Mouse (Mus musculus) adrenal gland (tissue): Measurements from ENCODE around the gene Lrrc1.

Experiments
- intact Hi-C: fragments of 180-260 bp; cut with DNase I; formaldehyde crosslinking; loops from one replicate; pipeline ENCODE4 v1.15.1; 2025

Gene Lrrc1

DNA sequence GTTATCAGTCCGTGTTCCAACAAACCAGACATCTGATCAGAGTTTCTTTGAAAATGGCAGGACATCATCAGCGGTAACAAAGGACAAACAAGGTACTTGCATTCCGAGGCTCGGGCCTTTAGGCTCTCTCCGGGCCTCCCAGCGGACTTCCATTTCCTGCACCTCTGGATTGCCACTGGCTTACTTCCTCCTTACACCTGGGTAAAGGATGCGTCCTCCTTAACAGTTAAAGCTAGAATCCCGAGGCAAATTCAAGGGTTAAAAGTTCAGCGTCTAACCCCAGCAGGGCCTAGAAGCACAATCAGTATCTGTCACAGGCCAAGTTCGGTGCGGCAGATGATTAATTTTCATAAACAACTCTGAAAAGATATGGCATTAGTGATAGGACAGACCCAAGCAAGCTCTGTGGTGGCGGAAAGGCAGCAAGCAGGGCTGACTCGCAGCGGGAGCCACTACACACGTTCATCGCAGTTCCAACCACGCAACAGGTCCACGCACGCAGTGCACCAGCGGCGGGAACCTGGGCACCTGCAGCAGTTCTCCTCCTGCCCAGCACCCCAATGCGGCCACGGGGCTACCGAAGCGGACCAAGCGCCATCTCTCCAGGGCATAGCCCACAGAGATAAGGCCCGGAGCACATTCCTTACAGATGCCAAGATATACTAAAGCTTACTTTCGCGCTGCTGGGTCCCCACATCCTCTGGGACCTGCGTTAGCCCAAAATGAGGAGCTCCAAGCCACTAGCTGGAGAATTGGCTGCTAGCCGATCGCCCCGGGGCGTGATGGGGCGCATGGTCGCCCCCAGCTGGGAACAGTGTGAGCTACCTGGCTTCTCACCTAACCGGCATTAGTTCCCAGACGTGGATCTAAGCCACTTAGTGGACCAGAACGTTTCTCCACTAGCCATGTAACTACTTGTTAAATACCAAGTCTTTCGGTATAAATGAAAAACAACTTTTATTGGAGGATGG is 1.0 kb downstream of the Lrrc1 start:
- intact Hi-C loops: loop anchor here (2.0 to 5.0 kb wide), 3 partner anchors 61 to 207 kb away; no protein-coding TSS in a partner anchor

DNA sequence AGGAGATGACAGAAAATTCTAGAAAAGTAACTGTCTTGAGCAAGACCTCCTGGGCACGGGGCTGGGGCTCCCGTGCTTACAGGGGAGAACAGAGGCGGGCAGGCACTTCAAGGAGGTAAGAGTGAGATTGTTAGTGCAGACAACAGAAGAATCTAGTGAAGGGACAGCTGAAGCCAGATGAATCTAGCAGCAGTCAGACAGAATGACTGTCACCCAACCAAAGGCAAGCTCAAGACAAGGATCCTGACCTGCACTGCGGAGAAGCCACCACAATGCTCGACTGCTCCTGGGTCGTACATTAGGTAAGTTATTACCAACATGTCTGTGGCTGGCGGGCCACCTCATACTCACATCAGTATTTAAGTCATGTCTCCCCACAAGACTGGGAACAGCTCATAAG is 3.1 kb downstream of the Lrrc1 start:
- intact Hi-C loops: loop anchor here (5.0 kb wide), 2 partner anchors 59 to 114 kb away; no protein-coding TSS in a partner anchor

DNA sequence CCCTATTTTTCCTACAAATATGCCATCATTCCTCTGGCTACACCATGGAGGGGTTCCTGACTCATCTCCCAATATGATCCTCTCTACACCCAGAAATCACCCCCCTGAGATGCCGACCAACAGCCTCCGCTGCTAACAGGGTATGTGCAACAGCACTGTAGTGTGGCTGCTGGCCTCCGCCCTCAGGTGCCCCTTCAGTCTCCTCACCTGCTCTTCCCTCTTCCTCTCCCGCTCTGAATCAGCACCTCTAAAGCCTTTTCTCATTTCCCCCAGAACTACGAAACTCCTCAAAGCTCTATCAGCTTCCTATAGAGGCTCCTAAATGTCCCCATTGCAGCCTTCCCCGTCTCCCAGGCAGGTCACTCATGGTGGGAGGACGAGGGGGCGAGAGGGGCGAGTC is 5.4 kb downstream of the Lrrc1 start:
- intact Hi-C loops: no loop called here

DNA sequence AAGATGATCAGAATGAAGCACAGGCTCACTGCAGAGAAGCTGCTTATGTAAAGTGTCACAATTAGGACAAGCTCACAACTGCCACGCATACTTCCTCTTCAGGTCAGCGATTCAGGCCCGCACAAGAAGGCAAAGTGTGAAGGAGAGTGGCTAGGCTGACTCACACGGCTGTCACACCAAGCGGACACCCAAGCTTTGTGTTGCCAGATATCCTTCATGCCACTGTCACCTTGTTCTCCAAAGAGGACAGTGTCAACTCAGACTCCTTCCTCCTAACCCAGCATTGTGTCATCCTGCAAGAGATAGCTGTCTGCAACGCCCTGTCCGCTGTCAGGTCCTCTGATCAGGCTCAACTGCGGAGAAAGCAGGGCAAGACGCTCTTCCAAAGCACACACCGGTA is 7.3 kb downstream of the Lrrc1 start:
- intact Hi-C loops: no loop called here

DNA sequence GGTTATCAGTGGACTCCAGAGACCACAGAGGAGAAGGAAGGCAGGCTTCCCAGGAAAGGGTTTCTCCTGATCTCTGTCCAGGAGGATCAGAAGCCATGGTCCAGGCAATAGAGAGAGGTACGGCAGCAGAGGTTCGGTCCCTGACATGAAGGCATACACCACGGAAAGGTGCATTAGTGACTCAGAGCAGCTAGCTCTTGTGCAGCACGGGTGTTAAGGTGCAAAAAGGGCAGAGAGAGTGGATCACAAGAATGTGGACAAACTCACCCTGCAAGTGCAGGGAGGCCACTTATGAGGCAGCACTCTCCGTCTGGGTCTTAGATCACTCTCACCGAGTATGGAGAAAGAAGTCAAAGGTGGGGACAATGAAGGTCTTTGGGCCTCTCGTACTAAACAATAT is 7.8 kb downstream of the Lrrc1 start:
- intact Hi-C loops: no loop called here

DNA sequence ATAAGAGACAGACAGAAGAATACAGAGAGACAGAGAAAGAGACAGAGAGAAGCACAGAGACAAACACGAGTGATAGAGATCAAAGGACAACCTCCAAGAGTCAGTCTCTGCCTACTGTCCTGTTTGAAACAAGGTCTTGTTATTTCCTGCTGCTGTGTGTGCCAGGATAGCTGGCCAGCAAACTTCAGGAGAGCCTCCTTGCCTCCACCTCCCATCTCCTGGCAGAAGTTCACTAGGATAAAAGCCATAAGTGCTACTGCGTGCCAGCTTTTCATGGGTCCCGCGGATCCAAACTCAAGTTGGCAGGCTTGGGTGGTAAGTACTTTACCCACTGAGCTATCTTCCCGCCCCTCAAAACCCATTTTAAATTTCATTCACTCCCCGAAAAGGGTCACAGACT is 8.4 kb downstream of the Lrrc1 start:
- intact Hi-C loops: no loop called here

DNA sequence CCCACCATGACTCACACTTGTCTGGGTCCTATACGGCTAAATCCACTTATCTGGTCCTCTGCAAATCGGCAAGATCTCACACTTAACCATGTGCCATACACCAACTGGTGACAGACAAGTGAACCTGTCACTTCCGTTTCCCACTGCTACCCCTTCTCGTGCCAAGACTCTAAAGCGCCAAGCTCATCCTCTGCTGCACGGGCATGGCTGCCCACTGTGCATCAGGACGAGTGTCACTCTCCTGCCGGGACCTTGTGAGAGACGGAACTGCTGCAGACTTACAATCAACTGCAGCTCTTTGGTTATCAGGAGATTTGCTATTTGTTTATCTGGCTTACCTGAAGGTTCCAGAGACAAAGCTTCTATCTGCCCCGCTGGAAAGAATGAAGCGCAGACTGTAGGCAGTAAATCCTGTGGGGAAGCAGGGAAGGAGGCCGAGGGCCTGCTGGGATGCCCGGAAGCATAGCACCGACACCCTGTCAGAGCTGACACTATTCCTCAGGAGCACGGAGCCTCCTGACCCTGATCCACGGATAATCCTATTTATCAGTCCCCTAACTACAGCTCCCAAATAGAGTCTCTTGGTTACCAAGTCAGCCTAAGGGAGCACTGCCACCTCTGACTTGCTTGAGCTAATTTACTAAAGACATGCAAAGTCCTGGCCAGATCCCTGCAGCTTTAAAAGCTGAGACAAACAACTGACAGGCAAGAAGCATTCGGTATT is 9.5 kb downstream of the Lrrc1 start:
- intact Hi-C loops: no loop called here

DNA sequence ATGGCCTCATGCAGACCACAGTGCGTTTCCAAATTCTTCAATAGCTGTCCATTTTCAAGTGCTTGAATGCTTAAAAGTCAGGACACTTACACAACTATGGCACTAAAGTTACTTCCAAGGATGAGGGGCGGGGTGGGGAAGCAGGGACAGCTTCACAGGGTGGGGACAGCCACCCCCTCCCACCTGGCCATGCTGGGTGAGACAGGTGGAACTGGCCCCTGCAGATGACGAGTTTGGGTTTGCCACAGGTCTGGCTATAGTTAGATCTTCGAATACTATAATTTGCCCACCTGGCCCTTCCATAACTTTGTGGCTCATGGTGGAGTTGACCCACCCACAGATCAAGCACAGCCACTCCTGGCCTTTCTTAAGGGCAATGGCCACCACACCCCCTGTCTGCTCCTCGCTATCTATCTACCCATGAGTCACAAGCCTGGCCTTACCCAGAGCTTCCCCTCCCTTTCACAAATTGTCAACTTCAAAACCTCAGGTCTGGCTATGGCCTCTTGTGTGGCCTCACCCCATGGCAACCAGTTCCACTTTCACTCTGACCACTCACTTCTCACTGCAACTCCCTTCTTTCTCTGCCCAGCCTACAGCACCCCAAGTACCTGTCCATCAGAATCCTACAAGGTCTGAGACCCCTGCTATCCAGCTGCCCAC is 16.2 kb downstream of the Lrrc1 start:
- intact Hi-C loops: no loop called here

DNA sequence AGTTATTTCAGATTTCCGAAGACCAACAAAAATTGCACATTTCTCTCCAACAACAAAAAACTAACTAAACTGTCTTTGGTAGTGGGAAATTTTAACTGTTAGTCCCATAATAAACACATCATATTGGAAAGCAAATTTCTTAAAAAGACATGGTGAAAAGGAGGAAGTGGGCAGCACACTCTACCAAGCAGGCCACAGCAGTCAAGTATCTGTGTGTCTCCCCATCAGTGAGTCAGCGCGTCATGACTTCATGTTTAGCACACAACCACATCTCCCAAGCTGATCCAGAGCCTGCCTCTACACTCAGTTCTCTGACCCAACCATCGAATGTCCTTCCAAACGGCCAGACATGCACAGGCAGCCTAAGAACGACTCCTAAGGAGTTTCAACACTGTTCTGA is 17.5 kb downstream of the Lrrc1 start:
- intact Hi-C loops: no loop called here

DNA sequence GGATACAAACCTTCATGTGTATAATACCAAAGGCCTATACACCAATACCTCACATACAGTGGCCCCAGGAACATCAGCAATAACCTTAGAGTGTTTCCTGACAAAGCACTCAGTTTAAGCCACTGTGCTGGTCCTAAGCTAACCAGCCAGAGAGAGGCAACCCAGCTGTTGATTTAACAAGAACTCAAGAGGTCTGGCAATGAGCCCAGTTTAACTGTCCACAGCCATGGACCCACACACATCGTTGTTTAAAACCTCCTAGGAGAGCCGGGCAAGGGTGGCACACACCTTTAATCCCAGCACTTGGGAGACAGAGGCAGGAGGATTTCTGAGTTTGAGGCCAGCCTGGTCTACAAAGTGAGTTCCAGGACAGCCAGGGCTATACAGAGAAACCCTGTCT is 18.0 kb downstream of the Lrrc1 start:
- intact Hi-C loops: no loop called here

DNA sequence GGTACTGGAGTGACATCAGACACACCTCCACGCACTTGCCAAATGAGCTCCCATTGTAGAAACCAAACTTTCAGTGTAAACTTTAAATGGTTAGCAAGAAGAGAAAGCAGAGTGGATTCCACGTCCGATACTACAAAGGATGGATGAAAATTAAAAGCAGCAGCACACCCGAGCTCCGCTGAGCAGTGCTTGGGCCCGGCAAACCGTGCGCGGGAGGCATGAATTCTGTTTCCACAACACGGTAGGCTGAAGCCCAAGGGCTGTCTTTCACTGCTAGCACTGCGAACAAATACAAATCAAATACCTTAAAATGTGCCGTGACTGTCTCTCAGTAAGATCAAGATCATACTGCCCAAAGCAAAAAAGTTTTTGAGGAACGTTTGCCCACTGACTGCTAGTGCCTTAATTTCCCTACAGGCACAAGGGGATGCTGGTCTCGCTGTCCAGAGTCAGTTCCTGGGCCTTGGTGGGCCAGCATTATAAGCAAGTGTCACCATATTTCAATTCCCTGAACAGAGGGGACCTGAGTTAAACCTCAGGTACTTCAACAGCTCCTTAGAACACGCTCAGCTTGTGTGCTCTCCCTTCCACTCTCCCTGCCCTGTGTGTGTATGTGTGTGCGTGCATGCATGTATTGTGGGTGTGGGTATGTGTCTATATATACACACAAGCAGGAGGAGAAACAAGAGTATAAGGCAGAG is 18.9 kb downstream of the Lrrc1 start:
- intact Hi-C loops: no loop called here

DNA sequence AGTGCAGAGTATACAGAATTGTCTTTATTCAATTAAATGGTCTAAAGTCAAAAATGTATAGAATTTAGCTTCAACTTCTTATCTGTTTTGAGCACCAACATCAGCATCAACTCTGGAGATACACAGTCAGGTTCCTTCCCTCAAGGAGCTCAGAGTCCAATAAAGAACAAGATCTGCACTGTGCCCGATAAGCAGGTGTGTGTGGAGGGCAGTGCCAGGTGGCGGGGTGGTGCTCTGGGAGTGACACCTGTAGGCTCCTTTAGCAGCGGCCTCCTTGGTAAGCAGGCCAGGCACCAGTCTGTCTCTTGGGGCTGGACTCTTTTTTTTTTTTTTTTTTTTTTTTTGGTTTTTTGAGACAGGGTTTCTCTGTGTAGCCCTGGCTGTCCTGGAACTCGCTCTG is 20.9 kb downstream of the Lrrc1 start:
- intact Hi-C loops: no loop called here

DNA sequence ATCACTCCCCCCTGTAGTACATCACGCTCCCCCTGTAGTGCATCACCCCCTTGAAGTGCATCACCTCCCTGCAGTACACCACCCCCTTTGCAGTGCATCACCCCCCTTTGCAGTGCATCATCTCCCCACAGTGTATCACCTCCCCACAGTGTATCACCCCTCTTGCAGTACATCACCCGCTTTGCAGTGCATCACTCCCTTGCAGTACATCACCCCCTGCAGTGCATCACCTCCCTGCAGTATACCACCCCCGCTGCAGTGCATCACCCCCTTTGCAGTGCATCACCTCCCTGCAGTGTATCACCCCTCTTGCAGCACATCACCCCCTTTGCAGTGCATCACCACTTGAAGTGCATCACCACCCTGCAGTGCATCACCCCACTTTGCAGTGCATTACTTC is 22.2 kb downstream of the Lrrc1 start:
- intact Hi-C loops: no loop called here

DNA sequence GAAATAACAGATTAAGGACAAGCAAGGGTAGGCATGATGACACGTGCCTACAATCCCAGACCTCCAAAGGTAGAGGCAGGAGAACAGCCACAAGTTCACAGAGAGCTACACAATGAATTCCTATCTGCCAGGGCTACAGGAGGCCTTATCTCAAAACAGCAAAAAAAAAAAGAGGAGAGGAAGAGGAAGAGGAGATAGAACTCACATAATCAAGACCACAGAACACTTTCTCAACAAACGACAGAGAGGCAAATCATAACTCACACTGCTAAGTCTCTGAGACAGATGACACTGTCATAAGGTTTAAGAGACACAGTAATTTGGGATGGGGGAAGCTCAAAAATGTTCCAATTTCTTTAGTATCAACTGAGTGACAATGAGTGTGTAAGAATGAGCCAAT is 25.5 kb downstream of the Lrrc1 start:
- intact Hi-C loops: no loop called here

DNA sequence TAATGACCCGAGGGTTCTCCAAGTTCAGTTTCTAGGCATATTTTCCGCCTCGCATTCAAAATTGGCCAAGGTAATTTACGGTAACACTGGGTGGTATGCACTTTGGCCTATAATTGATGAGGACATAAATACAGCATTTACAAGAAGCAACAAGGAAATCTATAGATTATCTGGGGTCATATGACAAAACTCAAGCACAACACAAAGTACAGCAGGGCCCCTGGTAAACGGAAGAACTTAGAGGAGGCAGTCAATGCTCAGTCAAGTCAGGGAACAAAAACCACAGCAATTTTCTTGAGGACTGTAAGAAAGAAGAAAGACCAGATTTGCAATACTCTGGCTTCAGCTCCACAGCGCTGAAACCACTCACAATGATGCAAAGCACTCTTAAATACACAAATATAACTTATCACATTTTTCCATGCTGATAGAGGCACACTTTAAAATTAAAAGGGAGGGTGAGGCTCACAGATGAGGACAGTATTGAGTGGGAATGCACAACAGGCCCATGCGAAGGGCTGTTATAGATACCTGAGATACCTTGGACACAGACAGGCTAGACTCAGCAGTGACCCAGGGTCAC is 27.8 kb downstream of the Lrrc1 start:
- intact Hi-C loops: no loop called here

DNA sequence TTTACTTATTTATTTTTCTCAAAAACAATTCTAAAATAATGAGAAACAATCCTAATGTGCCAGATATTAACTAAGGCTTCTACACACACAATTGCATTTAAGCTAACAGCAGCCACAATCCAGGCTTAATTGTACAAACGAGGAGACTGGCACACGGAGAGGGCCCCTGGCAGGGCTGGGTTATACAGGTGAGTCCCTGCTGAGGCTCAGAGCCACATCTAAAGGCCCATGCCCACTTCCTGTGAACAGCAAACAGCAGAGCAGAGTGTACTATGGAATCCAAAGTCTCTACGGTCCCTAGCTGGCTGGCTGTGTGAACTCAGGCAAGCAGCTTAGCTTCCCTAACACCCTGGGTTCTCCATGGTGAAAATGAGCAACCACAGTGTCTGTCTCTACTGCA is 30.8 kb downstream of the Lrrc1 start:
- intact Hi-C loops: no loop called here

DNA sequence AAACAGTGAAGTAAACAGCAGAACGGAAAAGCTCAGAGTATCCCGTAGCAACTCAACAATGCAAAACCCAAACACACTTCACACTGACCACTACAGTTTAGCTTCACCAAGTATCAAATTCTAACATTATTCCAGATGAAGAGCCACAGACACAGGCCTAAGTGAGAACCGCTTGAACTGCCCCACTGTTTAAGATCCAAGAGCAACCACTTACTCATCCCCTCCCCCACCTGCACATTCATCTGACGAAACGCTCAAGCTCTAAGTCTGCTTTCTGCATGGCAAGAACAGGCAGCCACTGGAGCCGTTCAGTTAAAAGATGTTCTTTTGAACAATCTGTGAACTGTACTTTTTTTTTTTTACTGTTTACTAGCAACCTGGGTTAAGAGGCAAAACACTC is 32.5 kb downstream of the Lrrc1 start:
- intact Hi-C loops: no loop called here

DNA sequence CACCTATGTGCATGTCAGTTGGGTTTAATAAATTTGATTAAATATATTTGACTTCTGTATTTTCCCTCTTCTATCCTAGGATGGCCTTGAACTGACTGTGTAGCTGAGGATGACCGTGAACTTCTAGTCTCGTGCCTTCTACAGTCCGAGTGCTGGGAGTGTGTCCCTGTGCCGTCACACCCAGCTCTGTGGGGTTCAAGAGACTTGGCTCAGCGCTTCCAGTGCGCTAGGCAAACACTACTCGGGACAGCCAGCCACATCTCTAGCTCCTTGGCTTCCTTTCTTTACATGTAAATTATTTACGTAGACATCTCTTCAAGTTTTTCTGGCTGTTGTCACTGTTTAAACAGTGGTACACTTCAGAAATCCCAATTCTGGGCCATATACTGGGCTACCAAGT is 34.1 kb downstream of the Lrrc1 start:
- intact Hi-C loops: no loop called here

DNA sequence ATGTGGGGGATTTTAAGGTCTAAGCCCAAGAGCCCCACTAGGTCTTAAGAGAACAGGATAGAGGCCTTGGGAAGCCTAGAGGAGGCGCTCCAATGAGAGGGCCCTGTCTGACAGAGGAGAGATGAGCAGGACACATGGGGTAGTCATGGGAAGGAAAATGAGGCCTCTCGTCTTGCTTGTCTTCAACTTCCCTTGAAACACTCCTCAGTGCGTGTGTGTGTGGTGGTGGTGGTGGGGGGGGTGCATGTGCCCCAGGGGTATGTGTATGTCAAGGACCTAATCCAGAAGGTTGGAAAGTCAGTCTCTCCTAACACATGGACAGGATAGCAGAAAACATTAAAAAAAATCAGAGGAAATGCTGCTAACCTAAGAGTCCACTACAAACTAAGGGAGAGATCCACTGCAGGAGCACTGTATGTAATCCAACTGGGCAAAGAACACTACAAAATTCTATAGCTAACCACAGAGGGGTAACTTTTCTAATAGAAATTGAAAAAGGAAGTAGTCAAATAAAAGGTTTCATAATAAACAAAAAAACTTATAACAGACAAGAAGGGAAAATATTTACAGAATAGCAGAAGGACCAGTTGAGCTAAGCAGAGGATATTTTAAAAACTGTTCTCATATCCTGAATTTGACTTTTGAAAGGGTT is 36.8 kb downstream of the Lrrc1 start:
- intact Hi-C loops: no loop called here
